Mouse (Mus musculus): ENCODE measurements around the gene Vwa3a.

The Vwa3a gene

GRCm38 (mm10) chr7:120746821-120747220, 7.7 kb downstream of the Vwa3a start:
- DNase-seq (ENCODE audit: low spot score in 2 of 2) = no peak

GRCm38 (mm10) chr7:120748478-120748877, 9.4 kb downstream of the Vwa3a start:
- DNase-seq (ENCODE audit: low spot score in 2 of 2) = no peak

- DNase-seq (ENCODE audit: low spot score in 2 of 2) = no peak
Measured at GRCm38 (mm10) chr7:120751330-120751729, 12.2 kb downstream of the Vwa3a start.

- no peak for DNase-seq (ENCODE audit: low spot score in 2 of 2)
Measured at GRCm38 (mm10) chr7:120751906-120752305, 12.8 kb downstream of the Vwa3a start.

- peak; percentile 63 to 90 for DNase-seq (ENCODE audit: low spot score in 2 of 2)
Measured at GRCm38 (mm10) chr7:120754671-120755070, 15.6 kb downstream of the Vwa3a start.

- no peak for DNase-seq (ENCODE audit: low spot score in 2 of 2)
Measured at GRCm38 (mm10) chr7:120767369-120767768, 28.3 kb downstream of the Vwa3a start.

- no peak for DNase-seq (ENCODE audit: low spot score in 2 of 2)
Measured at GRCm38 (mm10) chr7:120771389-120771788, 32.3 kb downstream of the Vwa3a start.

- DNase-seq (ENCODE audit: low spot score in 2 of 2) = no peak
Measured at GRCm38 (mm10) chr7:120778012-120778411, 38.9 kb downstream of the Vwa3a start.

- no peak for DNase-seq (ENCODE audit: low spot score in 2 of 2)
Measured at GRCm38 (mm10) chr7:120795544-120795943, 56.4 kb downstream of the Vwa3a start.

- no peak for DNase-seq (ENCODE audit: low spot score in 2 of 2)
Measured at GRCm38 (mm10) chr7:120796369-120796768, 57.3 kb downstream of the Vwa3a start.

GRCm38 (mm10) chr7:120803268-120803667, 64.2 kb downstream of the Vwa3a start:
- DNase-seq (ENCODE audit: low spot score in 2 of 2) = no peak

GRCm38 (mm10) chr7:120809705-120810104, 70.6 kb downstream of the Vwa3a start:
- no peak for DNase-seq (ENCODE audit: low spot score in 2 of 2)

GRCm38 (mm10) chr7:120811834-120812415, 72.8 kb downstream of the Vwa3a start, which contains the start of gene Gm5737:
TSS of gene Gm5737 (plus strand) at chr7:120812365.
- DNase-seq (ENCODE audit: low spot score in 2 of 2) = no peak

GRCm38 (mm10) chr7:120817552-120817951, 78.4 kb downstream of the Vwa3a start:
- DNase-seq (ENCODE audit: low spot score in 2 of 2) = no peak

- no peak for DNase-seq (ENCODE audit: low spot score in 2 of 2)
Measured at GRCm38 (mm10) chr7:120819386-120819785, 80.3 kb downstream of the Vwa3a start.

GRCm38 (mm10) chr7:120823248-120823647, 84.1 kb downstream of the Vwa3a start:
- DNase-seq (ENCODE audit: low spot score in 2 of 2) = peak; percentile 53 to 79

- no peak for DNase-seq (ENCODE audit: low spot score in 2 of 2)
Measured at GRCm38 (mm10) chr7:120825097-120825496, 86.0 kb downstream of the Vwa3a start.

GRCm38 (mm10) chr7:120826408-120826807, 87.3 kb downstream of the Vwa3a start:
- DNase-seq (ENCODE audit: low spot score in 2 of 2) = peak in 1 of 2 experiments; percentile 30

- peak; percentile 64 to 80 for DNase-seq (ENCODE audit: low spot score in 2 of 2)
Measured at GRCm38 (mm10) chr7:120830431-120831381, 91.6 kb downstream of the Vwa3a start.

GRCm38 (mm10) chr7:120834426-120834825, 95.3 kb downstream of the Vwa3a start:
- no peak for DNase-seq (ENCODE audit: low spot score in 2 of 2)

GRCm38 (mm10) chr7:120834863-120835372, 95.8 kb downstream of the Vwa3a start:
- DNase-seq (ENCODE audit: low spot score in 2 of 2) = peak; percentile 69 to 79
